Mouse (Mus musculus) layer of hippocampus, postnatal 36 days (tissue): ENCODE measurements at regions not wholly inside any gene's neighbourhood (a gene's known extent, or its start where the extent isn't known, plus 50 kb on each side); places are given as distances from the start of the nearest gene placed in this dataset.

ENCODE experiments used
- DNase-seq, 2 experiments: peaks; one replicate each; pipeline ENCODE4 v3.0.0; 2022

DNA sequence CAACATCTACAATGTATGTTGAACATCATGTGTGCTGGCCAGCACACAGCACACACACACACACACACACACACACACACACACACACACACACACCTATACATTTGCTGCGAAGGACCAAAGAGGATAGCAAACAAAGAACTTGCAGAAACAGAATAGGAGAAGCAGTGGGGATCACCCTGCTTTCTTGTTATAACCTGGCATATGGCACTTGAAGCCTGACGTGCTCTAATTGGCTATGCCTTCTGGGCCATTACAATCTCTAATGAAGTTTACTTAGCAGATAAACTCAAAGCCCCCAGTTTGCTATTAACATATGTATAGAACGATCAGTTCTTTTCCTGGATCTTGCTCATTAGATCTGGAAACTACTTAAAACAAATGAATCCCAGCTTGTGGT is 407.2 kb downstream of the Ipmk start:
- no peak for DNase-seq

DNA sequence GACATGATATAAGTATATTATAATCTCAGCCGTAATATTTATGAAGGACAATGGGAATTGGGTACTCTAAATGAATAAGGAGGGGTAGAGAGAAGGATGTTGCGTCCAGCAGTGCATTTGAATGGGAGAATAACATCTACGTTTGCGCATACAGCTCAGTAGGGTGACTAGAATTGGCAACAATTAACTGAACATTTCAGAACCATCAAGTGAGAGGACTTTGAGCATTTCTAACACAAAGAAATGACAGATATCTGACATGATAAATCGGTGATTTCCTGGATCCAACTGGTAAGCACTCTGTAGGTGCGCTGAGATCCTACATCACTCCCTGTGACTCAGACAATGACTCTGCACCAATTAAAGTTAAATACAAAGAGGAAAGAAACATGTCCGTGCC is 431.3 kb downstream of the Ipmk start:
- no peak for DNase-seq

DNA sequence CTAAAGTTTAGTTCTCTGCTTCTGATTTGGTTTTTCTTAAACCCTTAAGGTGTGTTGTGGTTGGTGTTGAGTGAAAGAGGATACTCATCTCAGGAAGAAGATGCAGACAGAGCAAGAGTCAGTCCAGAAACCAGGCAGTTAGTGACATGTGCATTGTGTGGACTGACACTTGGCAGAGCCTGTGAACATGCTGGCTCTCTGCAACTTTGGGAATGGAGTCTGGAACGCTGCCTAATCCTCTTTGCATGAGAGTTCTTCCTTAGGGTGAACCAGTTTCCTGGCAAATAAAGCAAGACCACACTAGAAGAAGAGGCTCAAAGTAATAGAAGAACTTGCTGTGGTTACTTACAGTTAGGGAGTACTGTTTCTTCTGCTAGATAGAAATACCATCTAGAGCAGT is 441.7 kb downstream of the Ipmk start:
- DNase-seq = no peak

DNA sequence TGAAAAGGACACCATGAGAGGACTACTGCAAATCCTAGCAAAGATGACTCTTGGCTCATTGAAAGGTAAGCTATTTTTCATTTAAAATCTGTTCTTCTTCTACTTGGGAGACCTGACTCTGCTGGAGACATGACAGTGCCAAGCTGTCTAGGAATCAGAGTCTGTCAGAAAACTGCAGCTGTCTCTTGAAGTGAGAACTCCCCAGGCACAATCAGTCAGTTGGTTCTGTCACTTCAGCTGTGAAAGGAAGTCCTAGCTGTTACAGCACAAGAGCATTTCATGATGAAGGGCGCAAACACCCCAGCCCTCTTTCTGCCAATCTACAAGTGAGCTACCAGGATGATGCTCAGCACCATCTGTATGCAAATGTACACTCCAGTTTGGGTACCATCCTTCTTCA is 442.4 kb downstream of the Ipmk start:
- DNase-seq = no peak

DNA sequence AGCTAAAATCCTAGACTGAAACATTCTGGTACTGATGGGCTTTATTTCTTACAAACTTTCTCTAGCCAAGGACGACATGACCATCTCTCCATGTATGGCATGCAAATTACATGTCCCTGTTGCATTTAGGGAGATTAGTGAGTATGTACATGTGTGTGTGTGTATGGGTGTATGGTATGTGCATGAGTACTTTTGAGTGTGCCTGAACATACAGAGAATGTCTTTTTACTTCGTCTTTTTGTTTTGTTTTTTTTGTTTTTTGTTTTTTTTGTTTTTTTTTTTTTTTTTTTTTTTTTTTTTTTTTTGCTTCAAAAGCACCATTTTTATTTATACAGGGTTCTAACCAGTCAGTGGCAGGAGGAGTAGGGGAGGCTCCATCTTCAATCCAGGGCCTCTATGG is 451.1 kb downstream of the Ipmk start:
- DNase-seq = no peak

DNA sequence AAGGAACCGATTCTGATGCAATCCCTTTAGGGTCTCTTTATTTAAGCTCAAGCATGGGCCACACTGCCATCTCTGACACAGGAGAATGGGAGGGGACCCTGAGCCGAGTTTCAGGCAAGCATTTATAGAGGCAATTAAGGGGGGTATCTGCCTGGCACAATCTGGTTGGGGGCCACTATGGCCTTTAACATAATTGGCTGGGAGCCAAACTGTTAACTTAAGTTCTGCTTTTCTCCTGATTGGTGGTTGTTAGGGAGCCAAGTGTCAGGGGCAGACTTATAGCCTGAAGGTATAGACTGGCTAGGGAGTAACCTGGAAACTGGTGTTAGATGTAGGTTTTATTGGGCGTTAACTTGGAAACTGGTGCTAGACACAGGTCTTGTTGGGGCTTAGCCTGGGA is 454.9 kb downstream of the Ipmk start:
- DNase-seq = no peak

DNA sequence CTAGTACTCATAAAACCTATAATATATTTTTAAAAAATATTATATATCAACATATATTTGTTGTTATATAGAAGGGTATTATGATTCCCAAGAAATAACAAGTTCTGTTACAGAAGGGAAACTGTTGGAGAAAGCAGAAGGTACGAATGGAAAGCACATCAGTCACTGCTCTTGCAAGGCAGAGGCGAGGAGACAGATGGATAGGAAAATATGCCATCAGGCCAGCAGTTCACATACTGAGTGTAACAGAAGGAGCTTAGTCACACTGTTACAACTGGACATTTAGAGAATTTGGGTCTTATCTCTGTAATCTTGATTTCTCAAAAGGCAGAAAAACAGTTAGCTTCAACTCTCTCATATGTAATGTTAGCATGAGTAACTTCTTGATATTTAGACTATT is 485.1 kb downstream of the Ipmk start:
- no peak for DNase-seq

DNA sequence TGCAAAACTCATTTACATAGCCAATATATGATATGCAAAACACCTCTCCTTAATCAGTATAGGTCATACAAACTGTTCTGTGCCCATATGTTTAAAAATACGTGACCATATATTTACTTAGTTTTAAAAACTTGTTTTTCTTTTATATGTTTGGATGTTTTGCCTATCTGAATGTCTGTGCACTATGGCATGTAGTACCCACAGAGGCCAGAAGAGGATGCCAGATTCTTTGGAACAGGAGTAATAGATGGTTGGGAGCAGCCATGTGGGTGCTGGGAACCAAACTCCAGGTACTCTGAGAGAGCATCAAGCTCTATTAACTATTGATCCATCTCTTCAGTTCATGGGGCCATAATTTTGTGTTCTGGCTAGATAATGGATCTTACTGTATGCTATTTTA is 487.5 kb downstream of the Ipmk start:
- no peak for DNase-seq

DNA sequence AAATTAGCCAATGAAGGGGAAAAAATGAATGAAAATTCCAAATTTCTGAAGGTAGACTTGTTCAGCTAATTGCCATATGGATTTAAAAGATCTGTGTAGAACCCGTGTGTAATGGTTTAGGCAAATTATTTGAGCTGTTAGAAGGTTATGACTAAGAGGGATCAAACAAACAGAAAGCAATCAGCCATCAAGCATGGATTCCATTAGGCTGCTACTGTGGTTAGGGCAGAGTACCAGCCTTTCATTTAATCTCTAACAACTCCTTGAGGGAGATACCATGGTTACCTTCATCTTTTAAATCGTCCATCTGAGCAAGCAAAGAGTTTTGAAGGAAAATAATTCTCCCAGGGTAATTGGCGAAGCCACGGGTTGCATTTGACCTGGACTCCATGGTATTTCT is 509.5 kb downstream of the Ipmk start:
- DNase-seq = no peak

DNA sequence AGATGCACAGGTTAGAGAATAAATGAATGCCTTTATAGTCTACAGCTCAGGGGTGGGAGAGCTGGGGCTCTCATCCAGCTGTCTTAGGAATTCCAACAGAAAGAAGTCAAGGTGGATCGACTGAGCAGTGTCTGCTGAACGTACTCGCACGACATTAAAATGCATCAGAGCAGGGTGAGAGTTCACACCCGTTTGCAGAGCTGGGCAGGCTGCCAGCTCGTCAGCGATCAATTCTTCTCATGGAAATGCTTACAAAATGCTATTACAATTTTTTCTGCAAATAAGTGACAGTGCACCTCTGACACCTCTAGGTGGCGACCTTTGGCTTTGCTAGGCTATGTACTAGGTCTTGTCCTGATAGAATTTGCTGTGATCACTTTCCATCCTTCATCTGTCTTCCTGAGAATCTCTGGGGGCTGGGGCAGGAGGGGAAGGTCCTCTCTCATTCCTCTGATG is 510.0 kb downstream of the Ipmk start:
- peak; percentile 55 for DNase-seq

DNA sequence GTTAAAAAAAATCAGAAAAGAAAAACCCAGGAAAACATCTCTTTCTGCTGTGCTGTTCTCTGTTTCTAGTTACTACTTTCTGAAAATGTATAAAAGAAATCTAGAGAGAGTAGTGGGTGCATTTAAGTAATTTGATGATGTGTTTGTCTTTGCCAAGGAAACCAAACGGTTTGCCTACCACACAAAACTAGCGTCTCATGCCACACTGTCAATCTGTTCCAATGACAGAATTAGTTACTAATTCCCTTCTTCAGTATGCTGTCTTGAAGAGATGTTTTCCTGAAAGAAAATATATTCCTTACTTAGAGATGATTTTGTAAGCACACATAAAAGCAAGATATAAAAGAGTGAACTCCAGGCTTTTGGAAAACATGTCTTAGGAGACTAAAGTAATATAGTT is 546.2 kb downstream of the Ipmk start:
- DNase-seq = no peak

DNA sequence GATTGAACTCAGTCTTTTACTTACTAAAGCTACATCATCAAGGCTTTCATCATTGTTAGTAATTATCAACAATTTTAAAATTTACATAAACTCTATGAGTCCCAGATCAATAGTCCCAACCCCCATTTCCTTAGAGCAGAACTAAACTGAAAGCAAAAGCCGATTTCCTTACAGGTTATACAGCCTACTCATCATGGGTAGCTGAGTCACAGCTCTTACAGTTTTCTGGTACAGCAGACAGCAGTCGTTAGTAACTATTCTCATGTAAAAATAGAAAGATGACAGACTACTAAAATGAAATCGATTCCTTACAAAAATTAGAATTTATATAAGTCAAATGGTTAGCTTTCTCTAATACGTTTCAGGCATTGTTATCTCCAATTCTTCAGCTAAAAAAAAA is 557.5 kb downstream of the Ipmk start:
- no peak for DNase-seq
